Mouse (Mus musculus) kidney, embryonic 14.5 days (tissue): ENCODE data around the gene Pdzd2. TPM values are rescaled to one million over a fixed set of nuclear protein-coding genes. Genes with fewer than 3 reads are reported as not detected.

Experiments used
- ATAC-seq: fragments of 200-750 bp; cut with Nextera tagmentation; 2 replicates; pipeline ENCODE4 v1.8.0; 2017; ENCODE audit warnings: moderate number of reproducible peaks, mild to moderate bottlenecking, moderate TSS enrichment, moderate library complexity; ENCODE audit not compliant: low FRiP score, low TSS enrichment
- H3K27ac ChIP-seq: fragments of 300-500 bp; sonication (generic); 2 replicates; pipeline ENCODE4 v1.5.1; 2014; ENCODE audit warnings: low read depth, mild to moderate bottlenecking, low read length, moderate library complexity, mixed read lengths
- H3K27me3 ChIP-seq: fragments of 300-500 bp; sonication (generic); 2 replicates; pipeline ENCODE4 v1.6.1; 2014; ENCODE audit warnings: mild to moderate bottlenecking, low read length; ENCODE audit not compliant: control insufficient read depth, insufficient read depth
- H3K36me3 ChIP-seq: fragments of 300-500 bp; sonication (generic); 2 replicates; pipeline ENCODE4 v1.6.1; 2014; ENCODE audit warnings: low read length, mixed read lengths; ENCODE audit not compliant: control insufficient read depth, insufficient read depth
- H3K4me1 ChIP-seq: fragments of 300-500 bp; sonication (generic); 2 replicates; pipeline ENCODE4 v1.6.1; 2014; ENCODE audit warnings: low read length, mixed read lengths; ENCODE audit not compliant: control insufficient read depth, insufficient read depth
- H3K4me2 ChIP-seq: fragments of 300-500 bp; sonication (generic); replicated peaks from 2 replicates; pipeline ENCODE4 v1.6.1; 2014; ENCODE audit warnings: low read depth, mild to moderate bottlenecking, low read length
- H3K4me3 ChIP-seq: fragments of 300-500 bp; sonication (generic); 2 replicates; pipeline ENCODE4 v1.5.1; 2014; ENCODE audit warnings: mild to moderate bottlenecking, low read length
- H3K9ac ChIP-seq: fragments of 300-500 bp; sonication (generic); 2 replicates; pipeline ENCODE4 v1.6.1; 2014; ENCODE audit warnings: low read depth, mild to moderate bottlenecking, low read length, moderate library complexity
- H3K9me3 ChIP-seq: fragments of 300-500 bp; sonication (generic); 2 replicates; pipeline ENCODE4 v1.6.1; 2016; ENCODE audit warnings: low read length; ENCODE audit not compliant: control insufficient read depth
- WGBS: fragments of 180-500 bp; shearing (Covaris S2); extraction: QIAGEN DNeasy Blood & Tissue Kit; methylation state at CpG from one replicate; pipeline ENCODE4 v1.1.7; 2014; 5-methylcytosine and 5-hydroxymethylcytosine counted together
- polyA plus RNA-seq: library from polyadenylated mRNA; unstranded; fragments of >200 nt; fragmentation: Nextera tagmentation; extraction: Ambion mirVana; gene quantifications from 2 replicates; pipeline ENCODE4 v1.2.1, GENCODE M21; 2014

Gene Pdzd2
- polyA plus RNA-seq, 1 experiment from 2014 or later: 43.7 TPM

DNA sequence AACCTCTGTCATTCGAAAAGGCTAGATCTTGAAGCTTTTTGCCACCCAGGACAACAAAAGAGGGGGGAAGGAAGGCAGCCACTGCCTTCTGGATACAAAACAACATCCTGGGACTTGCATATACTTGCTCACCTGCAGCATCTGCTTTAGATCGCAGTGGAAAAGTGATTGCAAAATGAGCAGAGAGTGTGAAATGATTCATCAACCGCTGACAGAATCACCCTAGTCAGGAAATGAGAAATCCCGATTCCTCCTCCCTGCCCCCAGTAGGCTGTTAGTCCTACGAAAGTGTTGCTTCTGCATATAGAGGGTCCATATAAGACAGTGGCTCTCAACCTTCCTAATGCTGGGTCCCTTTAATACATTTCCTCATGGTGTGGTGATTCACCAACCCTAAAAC is 258.5 kb downstream of the Pdzd2 start:
- H3K27ac ChIP-seq: no peak overlapping the region
- H3K4me1 ChIP-seq: peaks cover 11% of the 10 kb centered on the region; the same call in 1 of the 2 replicates
- ATAC-seq: no peak
- no peaks in the 10 kb centered on the region; the same call in 1 of the 2 replicates for H3K36me3 ChIP-seq
- 59% methylated on average over 5 of the region's 5 CpGs for WGBS
- H3K27me3 ChIP-seq: no peaks in the 10 kb centered on the region
- no peak overlapping the region for H3K9ac ChIP-seq
- no peak overlapping the region for H3K4me2 ChIP-seq
- peaks cover 3% of the 10 kb centered on the region; the same call in 1 of the 2 replicates for H3K9me3 ChIP-seq
- no peak overlapping the region for H3K4me3 ChIP-seq

- ATAC-seq: peak; percentile 48
- H3K27ac ChIP-seq: no peak overlapping the region
- WGBS: 83% methylated on average over 3 of the region's 3 CpGs
- no peaks in the 10 kb centered on the region for H3K27me3 ChIP-seq
- no peak overlapping the region for H3K4me3 ChIP-seq
- H3K4me2 ChIP-seq: no peak overlapping the region
- H3K9me3 ChIP-seq: peaks cover 3% of the 10 kb centered on the region; the same call in 1 of the 2 replicates
- H3K4me1 ChIP-seq: peaks cover 11% of the 10 kb centered on the region; the same call in 1 of the 2 replicates
- H3K36me3 ChIP-seq: no peaks in the 10 kb centered on the region; the same call in 1 of the 2 replicates
- no peak overlapping the region for H3K9ac ChIP-seq
Measured at GRCm38 (mm10) chr15:12480369-12480768, 259.4 kb downstream of the Pdzd2 start.

GRCm38 (mm10) chr15:12479326-12479725 is 260.4 kb downstream of the Pdzd2 start:
- Histone ChIP-seq H3K4me1 (peaks cover 11% of the 10 kb centered on the region; the same call in 1 of the 2 replicates), H3K9me3 (peaks cover 3% of the 10 kb centered on the region; the same call in 1 of the 2 replicates), H3K4me3 (no peak overlapping the region), H3K4me2 (no peak overlapping the region), H3K9ac (no peak overlapping the region), H3K36me3 (no peaks in the 10 kb centered on the region; the same call in 1 of the 2 replicates), H3K27me3 (no peaks in the 10 kb centered on the region), H3K27ac (no peak overlapping the region)
- 69% methylated on average over 5 of the region's 5 CpGs for WGBS
- ATAC-seq: no peak

- Histone ChIP-seq H3K4me2 (no peak overlapping the region), H3K9me3 (no peaks in the 10 kb centered on the region), H3K4me1 (peaks cover 8% of the 10 kb centered on the region), H3K9ac (no peak overlapping the region), H3K36me3 (no peaks in the 10 kb centered on the region; the same call in 1 of the 2 replicates), H3K4me3 (no peak overlapping the region), H3K27me3 (no peaks in the 10 kb centered on the region), H3K27ac (no peak overlapping the region)
- 60% methylated on average over 7 of the region's 7 CpGs for WGBS
- no peak for ATAC-seq
Measured at GRCm38 (mm10) chr15:12473596-12473995, 266.1 kb downstream of the Pdzd2 start.

- no peak for ATAC-seq
- no peaks in the 10 kb centered on the region for H3K27me3 ChIP-seq
- H3K9me3 ChIP-seq: no peaks in the 10 kb centered on the region
- no peak overlapping the region for H3K4me3 ChIP-seq
- no peak overlapping the region for H3K9ac ChIP-seq
- H3K4me2 ChIP-seq: no peak overlapping the region
- 81% methylated on average over 4 of the region's 4 CpGs for WGBS
- H3K27ac ChIP-seq: no peak overlapping the region
- H3K36me3 ChIP-seq: no peaks in the 10 kb centered on the region; the same call in 1 of the 2 replicates
- H3K4me1 ChIP-seq: peaks cover 8% of the 10 kb centered on the region
Measured at GRCm38 (mm10) chr15:12472646-12473045, 267.1 kb downstream of the Pdzd2 start.

DNA sequence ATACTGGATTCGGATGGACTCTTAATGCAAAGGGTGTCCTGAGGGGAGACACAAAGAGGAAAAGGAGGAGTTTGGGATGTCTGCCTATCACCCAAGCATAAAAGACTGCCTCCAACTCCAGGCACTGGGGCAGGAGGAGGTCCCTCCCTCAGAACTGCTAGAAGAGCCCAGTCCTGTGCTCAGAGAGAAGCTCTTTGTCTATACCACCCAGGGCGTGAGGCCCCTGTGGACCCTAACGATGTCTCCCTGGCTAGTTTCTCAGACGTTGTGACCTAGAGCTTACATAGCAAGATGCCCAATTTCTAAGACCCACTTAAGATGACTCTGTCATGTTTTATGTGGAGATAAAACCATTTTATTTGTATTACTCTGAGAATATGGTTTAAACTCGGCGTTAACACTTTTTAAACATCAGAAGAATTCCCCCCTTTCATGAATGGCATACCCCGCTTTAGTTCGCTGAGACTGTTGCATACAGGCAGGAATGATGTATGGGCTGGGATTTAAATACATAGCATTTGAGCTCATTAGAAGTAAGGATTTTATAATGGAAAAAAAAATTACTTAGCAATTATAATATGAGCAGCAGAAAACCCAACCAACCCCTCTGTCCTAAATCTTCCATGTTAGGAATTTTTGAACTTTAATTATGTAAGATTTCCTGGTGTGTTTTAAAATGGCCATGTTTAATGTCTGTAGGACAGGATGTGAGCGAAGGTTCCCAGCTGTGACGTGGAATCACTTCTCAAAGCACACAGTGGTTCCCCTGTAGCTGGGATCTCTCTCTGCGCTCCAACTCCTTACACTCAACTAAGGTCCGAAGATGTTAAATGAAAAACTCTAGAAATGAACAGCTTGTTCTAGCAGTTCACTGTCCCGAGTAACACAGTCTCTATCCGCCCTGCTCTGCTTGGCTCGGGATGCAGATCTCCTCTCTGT is 268.6 kb downstream of the Pdzd2 start:
- Histone ChIP-seq H3K36me3 (no peaks in the 10 kb centered on the region), H3K27me3 (no peaks in the 10 kb centered on the region), H3K4me3 (no peak overlapping the region), H3K9me3 (no peaks in the 10 kb centered on the region), H3K4me2 (no peak overlapping the region), H3K9ac (no peak overlapping the region), H3K4me1 (peaks cover 3% of the 10 kb centered on the region), H3K27ac (no peak overlapping the region)
- 70% methylated on average over 15 of the region's 15 CpGs for WGBS
- ATAC-seq: no peak

DNA sequence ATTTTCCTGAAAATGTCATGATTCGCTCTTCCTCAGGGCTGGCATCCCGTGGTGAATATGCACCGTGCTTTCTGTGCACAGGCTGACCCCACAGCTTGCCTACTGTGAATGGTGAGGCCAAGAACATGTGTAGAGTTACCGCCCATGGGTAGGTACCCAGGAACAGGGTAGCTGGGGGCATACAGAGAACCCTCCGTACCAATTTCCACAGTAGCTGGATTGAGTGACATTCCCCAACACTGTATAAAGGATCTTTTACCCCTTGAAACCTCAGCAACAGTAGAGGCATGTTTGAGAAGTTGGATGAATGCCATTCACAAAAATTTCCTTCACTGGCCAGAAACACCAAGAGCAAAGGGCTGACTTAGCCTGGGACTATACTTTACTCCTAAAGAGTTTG is 271.1 kb downstream of the Pdzd2 start:
- WGBS: 91% methylated on average over 5 of the region's 5 CpGs
- no peak overlapping the region for H3K9ac ChIP-seq
- no peak overlapping the region for H3K27ac ChIP-seq
- no peaks in the 10 kb centered on the region for H3K9me3 ChIP-seq
- H3K4me3 ChIP-seq: no peak overlapping the region
- no peak overlapping the region for H3K4me2 ChIP-seq
- no peaks in the 10 kb centered on the region for H3K36me3 ChIP-seq
- ATAC-seq: no peak
- H3K4me1 ChIP-seq: peaks cover 3% of the 10 kb centered on the region
- no peaks in the 10 kb centered on the region for H3K27me3 ChIP-seq

GRCm38 (mm10) chr15:12465748-12466147 is 274.0 kb downstream of the Pdzd2 start:
- Histone ChIP-seq H3K9me3 (no peaks in the 10 kb centered on the region), H3K36me3 (no peaks in the 10 kb centered on the region), H3K27me3 (no peaks in the 10 kb centered on the region), H3K27ac (no peak overlapping the region), H3K9ac (no peak overlapping the region), H3K4me2 (no peak overlapping the region), H3K4me1 (peaks cover under 1% of the 10 kb centered on the region), H3K4me3 (no peak overlapping the region)
- ATAC-seq: no peak
- 77% methylated on average over 8 of the region's 8 CpGs for WGBS

DNA sequence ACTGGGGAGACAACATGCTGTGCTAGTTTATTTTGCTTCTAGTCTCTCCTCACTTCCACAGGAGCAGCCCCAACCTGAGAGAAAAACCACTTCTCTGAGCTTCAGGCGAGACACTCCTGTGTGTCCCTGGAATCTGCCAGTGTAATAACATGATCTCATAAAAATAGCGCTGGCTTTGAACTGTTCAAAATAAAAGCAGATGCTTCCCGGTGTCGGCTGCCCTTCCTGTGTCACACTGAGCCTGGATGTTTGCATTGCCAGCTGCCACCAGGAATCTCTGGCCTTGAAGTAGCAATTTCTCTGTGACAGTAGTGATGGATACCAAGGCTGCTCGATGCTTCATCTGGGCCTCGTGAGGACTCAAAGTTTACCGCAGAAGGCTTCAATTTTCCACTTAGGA is 282.9 kb downstream of the Pdzd2 start:
- Histone ChIP-seq H3K9ac (peak overlapping the region; percentile 12; the same call in 1 of the 2 replicates), H3K9me3 (no peaks in the 10 kb centered on the region), H3K27me3 (no peaks in the 10 kb centered on the region), H3K4me3 (no peak overlapping the region), H3K4me1 (no peaks in the 10 kb centered on the region), H3K36me3 (peaks cover 8% of the 10 kb centered on the region; the same call in 1 of the 2 replicates), H3K4me2 (no peak overlapping the region), H3K27ac (no peak overlapping the region)
- WGBS: 24% methylated on average over 7 of the region's 7 CpGs
- no peak for ATAC-seq
